Mouse (Mus musculus): Measurements from ENCODE around the gene Tcf7. TPM values are rescaled to one million over a fixed set of nuclear protein-coding genes. Genes with fewer than 3 reads are reported as not detected.

The Tcf7 gene
- polyA plus RNA-seq (2015; fragmentation: Nextera tagmentation; extraction: Ambion mirVana) = 13.6 and 32.2 TPM in 2 replicates

GRCm38 (mm10) chr11:52282774-52283595 lies at the start of gene Tcf7:
TSS of gene Tcf7 (minus strand) at chr11:52283014.

GRCm38 (mm10) chr11:52231606-52232541 lies 50.9 kb downstream of the Tcf7 start, which contains the start of gene Skp1a:
TSS of gene Skp1a (plus strand) at chr11:52231995.

GRCm38 (mm10) chr11:52213887-52214286 lies 68.9 kb downstream of the Tcf7 start, which contains the start of gene Olfr1371:
TSS of gene Olfr1371 (minus strand) at chr11:52213987.

Other genes with a start within 250 kb of the Tcf7 start
- 57.8 and 62.0 TPM in 2 replicates for gene Ppp2ca, start 184.3 kb downstream of the Tcf7 start, polyA plus RNA-seq (2015; fragmentation: Nextera tagmentation; extraction: Ambion mirVana)
- gene Olfr1373, start 137.5 kb downstream of the Tcf7 start, polyA plus RNA-seq (2015; fragmentation: Nextera tagmentation; extraction: Ambion mirVana) = not detected in 2 replicates
- gene Olfr1371, start 69.0 kb downstream of the Tcf7 start, polyA plus RNA-seq (2015; fragmentation: Nextera tagmentation; extraction: Ambion mirVana) = not detected in 2 replicates
- 746 and 990 TPM in 2 replicates for gene Skp1a, start 51.0 kb downstream of the Tcf7 start, polyA plus RNA-seq (2015; fragmentation: Nextera tagmentation; extraction: Ambion mirVana)
- gene Vdac1, start 77.8 kb upstream of the Tcf7 start, polyA plus RNA-seq (2015; fragmentation: Nextera tagmentation; extraction: Ambion mirVana) = 171 and 229 TPM in 2 replicates
- 156 and 212 TPM in 2 replicates for gene 9530068E07Rik, start 113.4 kb upstream of the Tcf7 start, polyA plus RNA-seq (2015; fragmentation: Nextera tagmentation; extraction: Ambion mirVana)